Mouse (Mus musculus) testis, adult 2 months (tissue): ENCODE results near the gene Znrd1as.

Experiments
- CTCF ChIP-seq: fragments of 200-500 bp; IDR thresholded peaks from 2 replicates; pipeline ENCODE4 v1.5.1; 2012; ENCODE audit warnings: low read depth, mild to moderate bottlenecking, inconsistent platforms, low read length, moderate library complexity; ENCODE audit not compliant: control insufficient read depth, insufficient read depth, insufficient replicate concordance
- POLR2A ChIP-seq: fragments of 200-500 bp; IDR thresholded peaks from 2 replicates; pipeline ENCODE4 v1.6.1; 2012; ENCODE audit warnings: low read depth, mild to moderate bottlenecking, inconsistent platforms, low read length, moderate library complexity; ENCODE audit not compliant: control insufficient read depth

DNA sequence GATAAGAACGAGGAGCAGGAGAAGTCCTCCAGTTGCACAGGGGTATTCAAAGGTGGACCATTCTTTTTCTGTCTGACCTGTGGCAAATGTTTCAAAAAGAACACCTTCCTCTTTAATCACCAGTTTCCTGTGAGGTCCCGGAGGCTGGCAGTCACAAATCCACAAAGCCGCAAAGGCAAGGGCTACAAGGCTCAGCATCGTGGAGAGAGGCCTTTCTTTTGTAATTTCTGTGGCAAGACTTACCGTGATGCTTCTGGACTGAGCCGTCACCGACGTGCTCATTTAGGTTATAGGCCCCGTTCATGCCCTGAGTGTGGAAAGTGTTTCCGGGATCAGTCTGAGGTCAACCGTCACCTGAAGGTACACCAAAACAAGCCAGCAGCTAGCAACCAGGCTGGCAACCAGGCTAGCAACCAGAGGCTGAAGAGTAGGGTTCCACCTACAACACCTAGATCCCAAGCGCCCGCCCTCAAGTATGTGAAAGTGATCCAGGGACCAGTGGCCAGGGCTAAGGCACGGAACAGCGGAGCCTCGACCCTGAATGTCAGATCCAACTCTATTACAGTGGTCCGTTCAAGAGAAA is 51.2 kb downstream of the Znrd1as start:
- TF ChIP-seq CTCF: no peak
- TF ChIP-seq POLR2A: no peak
